18 mouse cellular contexts compared by ENCODE assay signal in the genomic region with DNA sequence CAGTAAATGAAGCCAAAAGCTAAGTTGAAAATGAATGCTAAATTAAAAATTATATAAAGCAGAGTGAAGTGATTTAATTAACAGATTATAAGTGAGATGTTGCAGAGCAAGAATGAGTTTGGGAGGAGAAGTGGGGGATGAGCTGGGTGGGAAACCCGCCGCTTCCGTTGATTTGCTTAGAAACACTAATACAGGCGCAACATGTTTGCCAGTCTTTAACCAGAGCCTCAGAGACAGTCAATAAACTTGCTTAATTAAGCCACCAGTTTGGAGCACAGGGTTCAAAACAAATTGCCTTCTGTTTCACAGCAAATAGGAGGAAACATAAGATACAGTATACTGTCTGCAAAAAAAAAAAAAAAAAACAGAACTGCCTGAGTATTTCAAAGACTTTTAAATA.
"Had no signal": no experiment of that assay in that cellular context is flagged by ENCODE, and none has a peak within 500 bp of the region (broad histone marks: within the 10 kb centered on the region; RNA-seq: fewer than 3 reads in every experiment).

No protein-coding gene starts in this region.

- H3K36me3 ChIP-seq: midbrain, embryonic 10.5 days; neural tube, embryonic 13.5 days; neural tube, embryonic 15.5 days had no signal

- DNase-seq: lung, embryonic 14.5 days; lung, postnatal 10 days; lung, postnatal 4 days; midbrain, embryonic 14.5 days; retina, postnatal 1 day; right cerebral cortex, adult 18-20 months; right cerebral cortex, postnatal 25 days; right cerebral cortex, postnatal 4 days; spleen, adult 18-20 months; thymus, adult 18-20 months; thymus, postnatal 14 days; thymus, postnatal 36 days had no signal

- H3K9ac ChIP-seq: lung, embryonic 14.5 days; midbrain, embryonic 12.5 days; neural tube, embryonic 13.5 days; neural tube, embryonic 15.5 days had no signal

- ATAC-seq: midbrain, embryonic 16.5 days had no signal

- H3K4me2 ChIP-seq: lung, embryonic 14.5 days; midbrain, embryonic 12.5 days; neural tube, embryonic 13.5 days; neural tube, embryonic 15.5 days had no signal

- H3K27me3 ChIP-seq: midbrain, embryonic 12.5 days; neural tube, embryonic 13.5 days; neural tube, embryonic 15.5 days had no signal

- H3K9me3 ChIP-seq: midbrain, embryonic 10.5 days; neural tube, embryonic 13.5 days; neural tube, embryonic 15.5 days had no signal

- H3K27ac ChIP-seq: midbrain, embryonic 10.5 days; midbrain, embryonic 12.5 days; neural tube, embryonic 13.5 days; neural tube, embryonic 15.5 days had no signal

- H3K4me3 ChIP-seq: midbrain, embryonic 10.5 days; midbrain, embryonic 12.5 days; myocyte; neural tube, embryonic 13.5 days; neural tube, embryonic 15.5 days had no signal
